Mouse (Mus musculus) brain, adult 2 months (tissue): Measurements from ENCODE around the gene Fggy.

Source experiments
- DNase-seq: peaks from one replicate; pipeline ENCODE4 v3.0.0; 2011; ENCODE audit warnings: low read depth, low spot score

The Fggy gene

GRCm38 (mm10) chr4:95590878-95591277 is 33.6 kb downstream of the Fggy start:
- no peak for DNase-seq

DNA sequence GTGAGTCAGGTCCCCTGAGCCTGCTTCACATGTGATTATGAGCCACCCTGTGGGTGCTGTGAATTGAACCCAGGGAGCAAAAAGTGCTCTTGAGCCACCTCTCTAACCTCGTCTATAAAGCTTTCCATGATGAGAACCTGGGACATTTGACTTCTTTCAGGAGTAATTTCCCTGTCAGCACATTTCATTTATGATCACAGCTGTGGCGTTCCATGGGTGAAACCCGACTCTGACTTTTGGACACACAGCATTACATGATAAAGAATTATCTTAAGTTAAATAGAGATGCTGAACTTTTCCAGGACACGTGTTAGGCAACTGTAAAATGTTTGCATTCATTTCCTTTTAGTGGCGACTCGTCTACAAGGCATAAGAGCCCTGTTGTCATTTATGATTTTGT is 39.9 kb downstream of the Fggy start:
- DNase-seq = no peak

GRCm38 (mm10) chr4:95601776-95602175 is 44.5 kb downstream of the Fggy start:
- no peak for DNase-seq

DNA sequence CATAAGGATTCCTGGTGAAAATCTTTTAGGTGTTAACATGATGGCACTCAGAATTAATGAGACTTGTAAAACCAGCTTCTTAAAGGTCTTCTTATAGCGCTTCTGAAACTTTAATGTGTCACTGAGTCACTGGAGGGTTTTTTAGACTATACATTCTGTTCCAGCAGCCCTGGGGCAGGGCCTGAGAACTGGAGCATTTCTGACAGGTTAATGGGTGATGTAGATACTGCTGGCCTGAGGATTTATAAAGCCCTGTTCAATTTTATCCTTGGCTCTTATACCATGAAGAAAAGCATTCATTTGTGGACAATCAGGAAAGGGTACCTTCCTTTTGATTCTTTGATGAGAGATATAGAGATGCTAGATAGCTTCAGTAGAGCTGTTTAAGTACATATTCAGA is 45.9 kb downstream of the Fggy start:
- DNase-seq = no peak

- DNase-seq = no peak
Observed at GRCm38 (mm10) chr4:95610663-95611062, 53.4 kb downstream of the Fggy start.

DNA sequence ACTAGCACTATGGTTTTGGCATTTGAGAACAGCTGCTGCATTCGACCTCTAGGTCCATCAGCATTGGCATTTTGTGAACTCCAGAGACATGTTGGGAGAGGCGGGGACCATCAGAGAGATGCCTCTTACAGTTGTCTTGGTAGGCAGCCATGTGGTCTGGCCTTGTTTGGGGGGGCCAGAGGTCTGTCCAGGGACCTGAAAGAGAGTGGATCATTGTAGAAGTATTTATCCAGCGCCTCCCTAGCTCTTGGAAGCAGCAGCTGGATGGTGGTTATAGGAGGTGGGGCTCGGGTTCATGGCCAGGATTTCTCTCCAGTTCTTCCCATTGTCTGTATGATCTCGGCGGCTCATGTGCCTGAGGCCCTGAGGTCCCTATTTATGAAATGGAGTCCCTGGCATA is 54.1 kb downstream of the Fggy start:
- DNase-seq = no peak

- no peak for DNase-seq
Observed at GRCm38 (mm10) chr4:95621046-95621445, 63.7 kb downstream of the Fggy start.

GRCm38 (mm10) chr4:95624696-95625095 is 67.4 kb downstream of the Fggy start:
- DNase-seq = no peak

- peak; percentile 33 for DNase-seq
Observed at GRCm38 (mm10) chr4:95625651-95626050, 68.3 kb downstream of the Fggy start.

- DNase-seq = peak; percentile 24
Observed at GRCm38 (mm10) chr4:95626186-95626585, 68.9 kb downstream of the Fggy start.

- no peak for DNase-seq
Observed at GRCm38 (mm10) chr4:95634903-95635302, 77.6 kb downstream of the Fggy start.

DNA sequence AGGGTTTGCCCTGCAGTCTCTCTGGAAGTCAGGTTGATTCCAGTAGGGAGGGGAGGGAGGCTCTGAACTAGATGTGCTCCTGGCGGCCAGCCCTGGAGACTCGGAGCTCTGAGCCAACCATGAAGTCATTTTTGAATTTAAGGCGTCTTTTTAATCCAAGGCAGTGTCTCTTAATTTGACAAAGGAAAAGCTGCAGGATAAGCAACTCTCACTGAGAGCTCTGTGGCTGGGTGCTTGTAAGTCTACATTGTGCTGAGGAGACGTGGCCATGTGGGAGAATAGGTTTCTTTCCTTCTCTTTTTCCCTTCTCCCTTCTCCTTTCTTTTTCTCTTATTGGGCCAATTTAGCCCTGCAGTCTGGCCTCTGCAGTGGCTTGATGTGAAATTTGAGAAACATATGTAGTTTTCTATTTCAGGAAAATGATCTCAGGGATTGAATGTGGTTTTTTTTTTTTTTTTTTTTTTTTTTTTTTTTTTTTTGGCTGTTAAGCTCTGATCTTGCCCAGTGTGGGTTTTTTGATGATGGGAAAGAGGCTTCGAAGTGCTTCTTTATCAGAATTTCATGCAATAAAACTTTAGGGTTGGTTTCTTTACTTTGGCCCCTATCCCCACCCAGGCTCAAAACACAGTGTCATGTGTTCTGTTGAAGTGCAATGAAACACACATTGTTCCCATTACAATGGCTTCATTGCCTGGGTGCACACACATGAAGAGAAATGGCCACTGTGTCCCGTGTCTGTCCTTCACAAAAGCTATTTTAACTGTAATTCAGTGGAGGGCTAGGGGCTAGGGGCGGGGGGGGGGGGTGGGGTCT is 79.8 kb downstream of the Fggy start:
- peak; percentile 92 for DNase-seq

DNA sequence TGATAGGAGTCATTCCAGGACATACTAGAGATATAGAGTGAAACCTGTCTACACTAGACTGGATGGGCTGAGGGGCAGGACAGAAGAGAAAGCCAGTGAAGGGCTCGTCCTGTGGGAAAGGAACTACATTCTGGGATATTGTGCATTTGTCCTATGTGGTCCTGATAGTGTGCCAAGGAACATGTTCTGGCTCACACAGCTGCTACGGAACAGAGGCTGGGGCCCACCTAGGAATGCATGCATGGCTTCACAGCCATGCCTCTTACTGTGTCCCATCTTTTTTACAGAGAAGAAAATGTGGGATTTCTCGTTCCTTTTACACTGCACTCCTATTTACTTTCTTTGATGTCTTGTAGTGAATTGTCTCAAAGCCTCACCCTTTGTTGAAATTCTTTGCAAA is 80.8 kb downstream of the Fggy start:
- DNase-seq = no peak

DNA sequence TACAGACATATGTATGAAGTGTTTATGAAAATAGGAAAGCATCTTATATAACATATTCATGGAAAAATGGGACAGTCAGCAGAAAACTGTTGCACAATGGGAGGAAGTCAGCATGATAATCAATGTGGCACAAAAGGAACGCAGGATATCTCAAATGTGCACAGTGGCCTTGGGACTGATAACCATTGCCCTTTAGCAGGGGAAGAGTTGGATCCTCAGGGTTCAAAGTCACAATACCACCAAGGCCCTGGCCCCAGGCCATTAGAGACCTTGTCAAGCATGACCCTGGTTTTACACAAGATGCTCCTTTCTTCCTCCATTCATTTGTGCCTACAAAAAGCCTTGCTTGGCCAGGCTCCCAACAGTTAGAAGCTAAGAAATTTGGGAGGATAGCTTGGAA is 83.5 kb downstream of the Fggy start:
- DNase-seq = peak; percentile 24

GRCm38 (mm10) chr4:95644048-95644447 is 86.7 kb downstream of the Fggy start:
- no peak for DNase-seq

GRCm38 (mm10) chr4:95648801-95649551 is 91.7 kb downstream of the Fggy start:
- DNase-seq = peak; percentile 34

- DNase-seq = peak; percentile 41
Observed at GRCm38 (mm10) chr4:95649552-95649905, 92.2 kb downstream of the Fggy start.

DNA sequence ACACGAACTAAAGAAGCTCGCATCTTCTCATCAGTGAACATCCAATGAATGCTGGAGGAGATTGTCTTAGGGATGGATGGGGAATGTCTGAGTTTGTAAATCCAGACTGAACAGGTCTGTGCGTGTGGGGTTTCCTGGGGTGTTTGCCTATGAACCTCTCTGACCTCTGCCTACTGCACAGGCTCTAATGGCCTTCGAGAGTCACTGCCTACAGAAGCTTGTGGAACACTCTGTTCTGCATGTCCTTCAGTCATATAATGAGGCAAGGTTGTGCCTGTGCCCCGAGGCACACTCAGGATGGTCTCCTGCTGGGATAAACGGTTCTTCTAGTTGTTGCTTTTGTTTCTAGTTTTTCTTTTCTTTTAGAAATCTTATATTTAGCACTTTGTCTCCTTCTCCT is 92.7 kb downstream of the Fggy start:
- peak; percentile 14 for DNase-seq

- DNase-seq = no peak
Observed at GRCm38 (mm10) chr4:95652044-95652443, 94.7 kb downstream of the Fggy start.

DNA sequence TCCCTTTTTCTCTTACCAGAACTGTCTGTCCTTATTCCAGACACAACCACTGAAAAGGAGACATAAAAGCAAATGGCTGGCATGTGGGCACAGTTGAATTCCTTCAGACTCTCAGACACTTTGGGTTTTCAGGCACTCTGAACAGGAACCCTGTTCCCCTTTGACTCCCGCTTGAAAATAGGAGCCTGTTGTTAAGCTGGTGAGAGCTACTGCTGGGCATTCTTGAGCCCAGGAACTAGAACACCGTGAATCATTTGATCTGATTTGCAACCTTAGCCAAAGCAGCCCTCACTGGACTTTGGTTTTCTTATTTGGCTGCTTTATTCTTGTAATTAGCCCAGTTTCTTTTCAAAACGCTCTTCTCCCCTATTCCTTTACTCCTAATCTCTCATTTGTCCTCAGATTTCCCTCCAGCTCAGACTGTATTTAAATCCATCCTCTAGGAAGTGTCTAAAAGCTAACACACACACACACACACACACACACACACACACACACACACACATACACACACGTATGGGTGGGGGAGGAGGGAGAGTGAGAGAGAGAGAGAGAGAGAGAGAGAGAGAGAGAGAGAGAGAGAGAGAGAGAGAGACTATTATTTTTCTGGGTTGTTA is 96.1 kb downstream of the Fggy start:
- peak; percentile 24 for DNase-seq

DNA sequence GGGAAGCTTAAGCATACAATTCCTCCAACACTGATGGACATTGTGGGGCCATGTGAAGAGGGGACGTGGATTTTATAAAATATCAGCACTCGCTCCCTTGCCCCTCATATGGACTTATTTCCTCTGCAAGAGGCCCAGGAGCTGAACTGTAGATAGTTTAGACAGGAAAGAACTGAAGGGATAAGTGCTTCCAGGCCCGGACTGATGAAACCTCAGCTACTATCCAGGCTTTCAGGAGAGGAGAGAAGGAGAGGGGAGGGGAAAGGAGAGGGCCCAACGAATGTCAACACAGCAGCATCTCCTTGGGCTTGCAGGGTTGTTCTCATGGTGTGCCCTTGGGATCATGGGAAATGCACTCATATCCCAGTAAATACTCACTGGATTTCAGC is 96.6 kb downstream of the Fggy start:
- DNase-seq = no peak

GRCm38 (mm10) chr4:95659024-95659423 is 101.7 kb downstream of the Fggy start:
- no peak for DNase-seq

DNA sequence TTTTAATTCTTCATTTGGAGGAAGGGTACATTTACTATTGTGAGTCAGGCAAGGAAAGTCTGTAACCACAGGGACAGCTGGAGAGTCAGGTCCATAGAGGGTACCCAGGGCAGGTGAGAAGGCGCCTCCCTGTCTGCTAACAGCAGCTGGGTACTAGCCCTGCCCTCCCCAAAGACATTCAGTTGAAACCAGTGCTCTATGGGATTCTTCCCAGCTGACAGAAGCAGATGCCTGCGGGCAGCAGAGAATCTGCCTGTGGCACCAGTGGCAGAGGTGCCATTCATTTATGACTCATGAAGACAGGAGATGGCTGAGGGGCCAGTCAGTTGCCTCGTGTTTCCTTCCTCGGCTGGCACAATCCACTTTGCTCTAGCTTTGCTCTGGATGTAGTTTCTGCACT is 106.3 kb downstream of the Fggy start:
- DNase-seq = no peak
